Mouse (Mus musculus) testis, adult 2 months (tissue): Measurements from ENCODE around the gene Mdm2. TPM values are rescaled to one million over a fixed set of nuclear protein-coding genes. Genes with fewer than 3 reads are reported as not detected.

Experiments
- H3K27ac ChIP-seq: fragments of 200-500 bp; 2 replicates; pipeline ENCODE4 v1.5.1; 2012; ENCODE audit warnings: low read depth, low read length; ENCODE audit not compliant: control insufficient read depth, insufficient read depth
- H3K27me3 ChIP-seq: fragments of 200-500 bp; 2 replicates; pipeline ENCODE4 v1.6.1; 2012; ENCODE audit warnings: mild to moderate bottlenecking, low read length, moderate library complexity; ENCODE audit not compliant: control insufficient read depth, insufficient read depth
- H3K36me3 ChIP-seq: fragments of 200-500 bp; 2 replicates; pipeline ENCODE4 v1.6.1; 2012; ENCODE audit warnings: mild to moderate bottlenecking, low read length; ENCODE audit not compliant: control insufficient read depth, insufficient read depth
- H3K4me1 ChIP-seq: fragments of 200-500 bp; 2 replicates; pipeline ENCODE4 v1.6.1; 2012; ENCODE audit warnings: low read length; ENCODE audit not compliant: control insufficient read depth, insufficient read depth
- H3K4me3 ChIP-seq: fragments of 200-500 bp; 2 replicates; pipeline ENCODE4 v1.5.1; 2012; ENCODE audit warnings: low read depth, mild to moderate bottlenecking, low read length, moderate library complexity, mixed read lengths; ENCODE audit not compliant: control insufficient read depth
- CTCF ChIP-seq: fragments of 200-500 bp; IDR thresholded peaks from 2 replicates; pipeline ENCODE4 v1.5.1; 2012; ENCODE audit warnings: low read depth, mild to moderate bottlenecking, inconsistent platforms, low read length, moderate library complexity; ENCODE audit not compliant: control insufficient read depth, insufficient read depth, insufficient replicate concordance
- POLR2A ChIP-seq: fragments of 200-500 bp; IDR thresholded peaks from 2 replicates; pipeline ENCODE4 v1.6.1; 2012; ENCODE audit warnings: low read depth, mild to moderate bottlenecking, inconsistent platforms, low read length, moderate library complexity; ENCODE audit not compliant: control insufficient read depth
- polyA plus RNA-seq: library from polyadenylated mRNA; depleted of rRNA; stranded (reverse); fragments of >200 nt; gene quantifications from 2 replicates; pipeline ENCODE4 v1.2.3, GENCODE M21; 2012

Gene Mdm2
- polyA plus RNA-seq, 1 experiment, result 99.3 TPM

DNA sequence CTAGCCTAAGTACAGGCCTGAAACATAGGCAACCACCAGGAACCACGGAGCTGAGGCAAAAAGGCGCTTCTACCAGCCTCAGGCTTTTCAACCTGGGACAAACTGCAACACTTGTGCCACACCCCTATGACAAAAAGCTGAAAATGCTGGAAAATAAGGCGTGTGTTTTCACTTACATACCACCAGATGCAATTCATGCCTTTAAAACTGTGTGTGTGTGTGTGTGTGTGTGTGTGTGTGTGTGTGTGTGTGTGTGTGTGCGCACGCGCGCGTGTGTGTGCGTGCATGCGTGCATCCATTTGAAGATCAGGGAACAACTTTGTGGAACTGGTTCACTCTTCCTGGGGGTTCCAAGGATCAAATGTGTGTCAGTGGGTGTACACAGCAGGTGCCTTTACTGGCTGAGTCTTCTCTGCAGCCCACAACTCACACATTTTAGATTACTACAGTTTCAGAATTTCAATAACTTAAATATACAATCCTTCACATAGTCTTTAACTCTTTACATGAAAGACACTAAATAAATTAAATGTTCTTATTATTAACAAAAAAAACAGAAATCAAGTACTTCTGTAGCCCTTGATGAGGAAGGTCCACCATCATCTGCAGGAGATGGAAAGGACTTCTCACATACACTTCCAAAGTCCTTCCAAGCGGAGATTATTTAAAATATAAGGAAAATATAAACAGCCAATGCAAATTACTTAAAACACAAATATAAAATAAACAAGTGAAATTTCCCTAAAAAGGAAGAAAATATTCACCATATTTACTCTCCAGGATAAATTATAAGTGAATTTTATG is 21.1 kb downstream of the Mdm2 start:
- H3K27me3 ChIP-seq, result no peaks in the 10 kb centered on the region
- TF ChIP-seq CTCF (no peak), POLR2A (no peak)
- no peaks in the 10 kb centered on the region; the same call in 1 of the 2 replicates for H3K4me1 ChIP-seq
- no peak overlapping the region for H3K4me3 ChIP-seq
- no peak overlapping the region for H3K27ac ChIP-seq
- peaks cover 1% of the 10 kb centered on the region for H3K36me3 ChIP-seq

DNA sequence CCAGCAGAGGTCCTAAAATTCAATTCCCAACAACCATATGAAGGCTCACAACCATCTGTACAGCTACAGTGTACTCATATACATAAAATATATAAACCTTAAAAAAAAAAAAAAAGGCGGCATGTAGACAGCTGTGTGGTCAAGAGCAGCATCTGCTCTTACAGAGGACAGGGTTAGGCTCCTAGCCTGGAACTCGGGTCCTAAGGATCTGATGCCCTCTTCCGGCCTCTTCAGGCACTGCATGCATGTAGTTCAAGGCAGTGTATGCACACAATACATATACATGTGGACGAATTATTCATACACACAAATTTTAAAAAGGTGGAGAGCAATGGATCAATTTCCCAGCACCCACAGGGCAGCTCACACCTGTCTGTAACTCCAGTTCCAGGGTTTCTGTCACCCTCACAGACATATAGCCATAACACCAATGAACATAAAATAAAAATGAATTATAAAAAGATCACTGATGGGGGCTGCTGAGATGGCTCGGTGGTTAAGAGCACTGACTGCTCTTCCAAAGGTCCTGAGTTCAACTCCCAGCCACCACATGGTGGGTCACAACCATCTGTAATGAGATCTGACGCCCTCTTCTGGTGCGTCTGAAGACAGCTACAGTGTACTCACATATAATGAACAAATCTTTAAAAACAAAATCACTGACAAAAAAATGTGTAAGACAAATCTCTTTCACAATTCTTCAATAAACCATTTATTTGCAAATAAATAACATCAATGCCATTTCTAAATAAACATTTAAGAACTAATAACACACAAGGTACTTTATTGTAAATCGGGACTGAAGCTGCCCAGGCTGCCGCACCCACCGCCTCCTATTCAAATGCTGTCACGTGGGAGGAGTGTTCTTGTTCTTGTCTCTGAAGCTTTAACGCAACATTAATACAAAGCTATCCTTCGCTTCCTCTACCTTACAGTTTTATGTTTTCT is 22.1 kb downstream of the Mdm2 start:
- Histone ChIP-seq H3K4me1 (peaks cover 2% of the 10 kb centered on the region; the same call in 1 of the 2 replicates), H3K36me3 (no peaks in the 10 kb centered on the region; the same call in 1 of the 2 replicates), H3K4me3 (no peak overlapping the region), H3K27me3 (no peaks in the 10 kb centered on the region), H3K27ac (no peak overlapping the region)
- TF ChIP-seq POLR2A (no peak), CTCF (no peak; the same call in 1 of the 2 replicates)

DNA sequence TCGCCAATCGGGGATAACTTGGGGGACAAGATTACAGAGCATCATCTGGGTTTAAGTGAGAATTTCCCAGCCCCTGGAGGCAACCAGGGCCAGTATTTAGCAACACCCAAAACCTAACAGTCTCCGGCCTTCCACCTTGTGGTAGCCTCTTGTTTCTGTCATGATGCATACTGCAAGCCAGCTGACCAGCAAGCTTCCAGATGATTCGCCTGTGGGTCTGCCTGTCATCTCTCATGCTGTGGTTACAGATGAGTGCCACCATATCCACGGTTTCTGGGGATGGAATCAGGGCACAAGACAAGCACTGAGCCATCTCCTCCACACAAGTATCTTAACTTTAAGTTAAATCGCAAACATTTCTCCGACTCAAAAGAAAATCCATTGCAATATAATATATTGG is 23.0 kb downstream of the Mdm2 start:
- no peak overlapping the region for H3K27ac ChIP-seq
- TF ChIP-seq POLR2A (no peak), CTCF (no peak)
- H3K27me3 ChIP-seq, result no peaks in the 10 kb centered on the region
- peaks cover 2% of the 10 kb centered on the region; the same call in 1 of the 2 replicates for H3K4me1 ChIP-seq
- no peaks in the 10 kb centered on the region; the same call in 1 of the 2 replicates for H3K36me3 ChIP-seq
- H3K4me3 ChIP-seq, result no peak overlapping the region

DNA sequence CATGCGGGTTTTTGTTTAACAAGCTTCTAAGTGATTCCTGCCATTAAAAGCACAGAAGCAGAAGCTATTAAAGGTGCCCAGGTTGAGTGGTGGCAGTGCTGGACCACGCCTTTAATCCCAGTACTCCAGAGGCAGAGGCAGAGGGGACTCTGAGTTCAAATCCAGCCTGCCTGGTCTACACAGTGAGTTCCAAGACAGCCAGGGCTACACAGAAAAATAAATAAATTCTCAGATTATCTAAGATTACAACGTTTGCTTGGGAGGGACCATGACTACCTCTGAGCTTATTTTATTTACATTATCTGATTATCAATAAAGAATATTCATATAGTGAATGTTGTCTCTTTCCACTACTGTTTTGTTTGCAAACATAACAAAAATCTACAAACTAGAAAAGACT is 23.5 kb downstream of the Mdm2 start:
- Histone ChIP-seq H3K4me3 (no peak overlapping the region), H3K36me3 (no peaks in the 10 kb centered on the region; the same call in 1 of the 2 replicates), H3K27me3 (no peaks in the 10 kb centered on the region), H3K4me1 (peaks cover 2% of the 10 kb centered on the region; the same call in 1 of the 2 replicates), H3K27ac (no peak overlapping the region)
- no peak for TF ChIP-seq POLR2A

DNA sequence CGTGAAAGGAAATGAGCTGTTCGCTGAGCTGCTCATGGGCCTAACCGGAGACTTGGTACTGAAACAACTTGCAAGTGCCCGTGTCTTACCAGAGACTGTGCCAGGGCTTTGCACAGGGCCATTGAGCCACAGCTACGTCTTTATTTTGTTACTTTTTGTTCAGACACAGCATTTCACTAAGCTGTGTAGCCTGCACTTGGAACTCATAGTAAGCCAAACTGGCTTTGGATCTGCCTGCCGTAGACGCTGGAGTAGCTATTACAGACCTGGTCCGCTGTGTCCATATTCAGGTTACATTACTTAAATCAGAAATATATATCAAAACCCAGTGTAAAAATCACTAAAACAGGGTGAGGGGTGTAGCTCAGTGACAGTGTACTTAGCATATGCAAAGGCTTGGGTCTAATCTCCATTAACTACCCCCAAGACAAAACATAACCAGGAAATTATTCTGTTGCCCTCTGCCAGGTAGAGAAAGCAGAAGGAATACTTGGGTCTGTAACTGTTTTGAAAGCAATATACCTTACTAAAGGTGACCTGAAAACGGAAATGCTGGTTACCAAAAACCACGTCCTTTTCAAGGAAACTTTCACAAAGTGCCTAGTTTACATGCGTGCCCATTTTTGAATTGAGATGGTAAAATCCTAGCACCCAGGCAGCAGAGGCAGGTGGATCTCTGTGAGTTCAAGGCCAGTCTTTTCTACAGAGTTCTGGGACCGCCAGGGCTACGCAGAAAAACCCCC is 24.5 kb downstream of the Mdm2 start:
- no peak for TF ChIP-seq POLR2A
- no peak for TF ChIP-seq CTCF
- no peak overlapping the region for H3K27ac ChIP-seq
- H3K27me3 ChIP-seq, result no peaks in the 10 kb centered on the region
- H3K4me3 ChIP-seq, result no peak overlapping the region
- H3K4me1 ChIP-seq, result peaks cover 2% of the 10 kb centered on the region; the same call in 1 of the 2 replicates
- H3K36me3 ChIP-seq, result no peaks in the 10 kb centered on the region; the same call in 1 of the 2 replicates

DNA sequence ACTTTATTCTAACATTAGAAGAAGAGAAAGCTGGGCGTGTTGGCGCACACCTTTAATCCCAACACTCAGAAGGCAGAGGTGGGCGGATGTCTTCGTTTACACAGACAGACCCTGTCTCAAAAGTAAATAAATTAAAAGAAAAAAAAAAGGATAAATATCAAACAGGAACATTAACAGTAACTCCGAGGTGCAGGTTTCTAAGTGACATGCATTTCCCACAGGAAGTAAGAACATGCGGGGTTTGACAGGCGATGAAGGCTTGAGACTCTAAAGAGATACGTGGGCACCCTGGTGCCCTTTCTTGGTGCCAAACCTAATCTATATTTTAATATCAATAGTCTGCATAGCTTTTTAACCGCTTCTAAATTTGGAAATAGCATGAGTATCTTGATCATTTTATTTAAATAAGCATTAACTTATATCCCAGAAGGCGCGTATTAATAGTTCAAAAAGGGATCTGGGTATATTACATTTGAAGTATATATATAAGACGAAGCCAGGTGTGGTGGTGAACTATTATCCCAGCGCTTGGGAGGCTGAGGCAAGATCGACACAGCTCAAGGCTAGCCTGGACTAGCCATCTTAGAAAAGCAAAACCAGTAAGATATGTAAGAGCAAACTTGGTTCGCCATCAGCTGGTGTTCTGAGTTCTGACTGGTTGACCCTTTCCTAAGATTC is 25.2 kb downstream of the Mdm2 start:
- no peaks in the 10 kb centered on the region; the same call in 1 of the 2 replicates for H3K36me3 ChIP-seq
- H3K4me1 ChIP-seq, result peaks cover 2% of the 10 kb centered on the region; the same call in 1 of the 2 replicates
- TF ChIP-seq POLR2A, result no peak
- no peak for TF ChIP-seq CTCF
- H3K4me3 ChIP-seq, result no peak overlapping the region
- H3K27ac ChIP-seq, result no peak overlapping the region
- no peaks in the 10 kb centered on the region for H3K27me3 ChIP-seq
